Mouse (Mus musculus) liver, embryonic 15.5 days (tissue): ENCODE results near the gene Lif. TPM values are rescaled to one million over a fixed set of nuclear protein-coding genes. Genes with fewer than 3 reads are reported as not detected.

Experiments
- ATAC-seq: fragments of 200-750 bp; cut with Nextera tagmentation; 2 replicates; pipeline ENCODE4 v1.8.0; 2017; ENCODE audit warnings: moderate number of reproducible peaks, mild to moderate bottlenecking, moderate library complexity; ENCODE audit not compliant: insufficient read depth
- H3K27ac ChIP-seq: fragments of 300-500 bp; sonication (generic); replicated peaks from 2 replicates; pipeline ENCODE4 v1.5.1; 2015; ENCODE audit warnings: mild to moderate bottlenecking, inconsistent platforms
- H3K27me3 ChIP-seq: fragments of 300-500 bp; sonication (generic); 2 replicates; pipeline ENCODE4 v1.6.1; 2015; ENCODE audit warnings: mild to moderate bottlenecking, inconsistent platforms
- H3K36me3 ChIP-seq: fragments of 300-500 bp; sonication (generic); replicated peaks from 2 replicates; pipeline ENCODE4 v1.6.1; 2015; ENCODE audit warnings: moderate library complexity, mild to moderate bottlenecking, inconsistent platforms
- H3K4me1 ChIP-seq: fragments of 300-500 bp; sonication (generic); replicated peaks from 2 replicates; pipeline ENCODE4 v1.6.1; 2015; ENCODE audit warnings: inconsistent platforms
- H3K4me2 ChIP-seq: fragments of 300-500 bp; sonication (generic); 2 replicates; pipeline ENCODE4 v1.6.1; 2015; ENCODE audit warnings: moderate library complexity, mild to moderate bottlenecking, inconsistent platforms
- H3K4me3 ChIP-seq: fragments of 300-500 bp; sonication (generic); replicated peaks from 2 replicates; pipeline ENCODE4 v1.5.1; 2015; ENCODE audit warnings: mild to moderate bottlenecking, inconsistent platforms
- H3K9ac ChIP-seq: fragments of 300-500 bp; sonication (generic); 2 replicates; pipeline ENCODE4 v1.6.1; 2015; ENCODE audit warnings: moderate library complexity, mild to moderate bottlenecking, inconsistent platforms
- H3K9me3 ChIP-seq: fragments of 300-500 bp; sonication (generic); replicated peaks from 2 replicates; pipeline ENCODE4 v1.6.1; 2016; ENCODE audit warnings: inconsistent platforms
- WGBS: fragments of 180-500 bp; shearing (Covaris S2); methylation state at CpG from one replicate; pipeline ENCODE4 v1.1.7; 2015; ENCODE audit warnings: mixed read lengths; ENCODE audit not compliant: insufficient replicate concordance; 5-methylcytosine and 5-hydroxymethylcytosine counted together
- polyA plus RNA-seq: library from polyadenylated mRNA; unstranded; fragments of >200 nt; fragmentation: Nextera tagmentation; extraction: Ambion mirVana; gene quantifications from 2 replicates; pipeline ENCODE4 v1.2.1, GENCODE M21; 2015

Lif gene
- polyA plus RNA-seq, 1 experiment from 2014 or later = not detected

GRCm38 (mm10) chr11:4247201-4247959, 10.0 kb upstream of the Lif start:
- H3K4me2 ChIP-seq = no peak overlapping the region
- no peak for ATAC-seq
- H3K4me1 ChIP-seq = peaks cover 31% of the 10 kb centered on the region
- no peak overlapping the region for H3K27ac ChIP-seq
- H3K27me3 ChIP-seq = no peaks in the 10 kb centered on the region
- no peaks in the 10 kb centered on the region for H3K9me3 ChIP-seq
- H3K9ac ChIP-seq = no peak overlapping the region
- no peaks in the 10 kb centered on the region for H3K36me3 ChIP-seq
- no peak overlapping the region for H3K4me3 ChIP-seq
- 69% methylated on average over 14 of the region's 14 CpGs for WGBS

- no peak overlapping the region for H3K4me2 ChIP-seq
- H3K4me1 ChIP-seq = peaks cover 31% of the 10 kb centered on the region
- no peak overlapping the region for H3K27ac ChIP-seq
- no peaks in the 10 kb centered on the region for H3K9me3 ChIP-seq
- WGBS = 78% methylated on average over 3 of the region's 3 CpGs
- no peaks in the 10 kb centered on the region for H3K36me3 ChIP-seq
- H3K27me3 ChIP-seq = no peaks in the 10 kb centered on the region
- H3K4me3 ChIP-seq = no peak overlapping the region
- no peak overlapping the region for H3K9ac ChIP-seq
- ATAC-seq = no peak
These were observed 8.2 kb upstream of the Lif start for GRCm38 (mm10) chr11:4249151-4249550.

DNA sequence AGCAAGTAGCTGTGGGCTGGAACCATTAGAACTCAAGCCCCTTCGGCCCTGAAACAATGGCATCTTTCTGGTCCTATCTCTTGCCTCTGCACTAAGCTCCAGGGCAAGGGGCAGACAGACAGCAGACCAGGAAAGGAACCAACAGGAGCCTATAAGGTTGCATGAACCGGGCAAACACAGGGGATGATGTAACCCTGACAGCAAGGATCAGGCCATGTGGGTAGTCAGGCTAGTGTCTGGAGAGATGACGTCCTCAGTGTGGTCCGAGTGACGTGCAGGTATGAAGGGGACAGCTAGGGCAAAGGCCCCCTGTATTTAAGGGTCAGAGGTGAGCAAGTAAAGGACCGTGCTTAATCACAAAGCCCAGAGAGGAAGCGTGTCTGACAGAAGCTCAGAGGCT, 7.1 kb upstream of the Lif start:
- H3K4me3 ChIP-seq = no peak overlapping the region
- H3K4me2 ChIP-seq = no peak overlapping the region
- H3K27ac ChIP-seq = no peak overlapping the region
- no peaks in the 10 kb centered on the region for H3K27me3 ChIP-seq
- H3K4me1 ChIP-seq = peaks cover 23% of the 10 kb centered on the region
- 48% methylated on average over 7 of the region's 7 CpGs for WGBS
- ATAC-seq = peak; percentile 77
- H3K9me3 ChIP-seq = no peaks in the 10 kb centered on the region
- H3K9ac ChIP-seq = no peak overlapping the region
- no peaks in the 10 kb centered on the region for H3K36me3 ChIP-seq

GRCm38 (mm10) chr11:4251376-4251775, 6.0 kb upstream of the Lif start:
- WGBS = 27% methylated on average over 3 of the region's 3 CpGs
- no peaks in the 10 kb centered on the region for H3K27me3 ChIP-seq
- peak; percentile 19; the same call in 1 of the 2 replicates for ATAC-seq

GRCm38 (mm10) chr11:4252886-4253285, 4.5 kb upstream of the Lif start:
- Histone ChIP-seq H3K9me3 (no peaks in the 10 kb centered on the region), H3K4me2 (no peak overlapping the region), H3K27me3 (no peaks in the 10 kb centered on the region), H3K4me1 (peaks cover 21% of the 10 kb centered on the region), H3K27ac (no peak overlapping the region), H3K4me3 (no peak overlapping the region), H3K36me3 (no peaks in the 10 kb centered on the region), H3K9ac (no peak overlapping the region)
- ATAC-seq = no peak
- WGBS = 43% methylated on average over 2 of the region's 2 CpGs

More at GRCm38 (mm10) chr11:4251376-4251775, 6.0 kb upstream of the Lif start:
- Histone ChIP-seq H3K9ac (no peak overlapping the region), H3K9me3 (no peaks in the 10 kb centered on the region), H3K27ac (no peak overlapping the region), H3K36me3 (no peaks in the 10 kb centered on the region), H3K4me3 (no peak overlapping the region), H3K4me1 (peaks cover 13% of the 10 kb centered on the region), H3K4me2 (no peak overlapping the region)

GRCm38 (mm10) chr11:4257756-4258155, 399 bp downstream of the Lif start:
- WGBS = 61% methylated on average over 5 of the region's 5 CpGs
- no peak overlapping the region for H3K9ac ChIP-seq
- H3K4me2 ChIP-seq = no peak overlapping the region
- H3K36me3 ChIP-seq = no peaks in the 10 kb centered on the region
- peaks cover 35% of the 10 kb centered on the region for H3K4me1 ChIP-seq
- no peaks in the 10 kb centered on the region for H3K9me3 ChIP-seq
- ATAC-seq = no peak
- no peak overlapping the region for H3K4me3 ChIP-seq
- no peak overlapping the region for H3K27ac ChIP-seq
- H3K27me3 ChIP-seq = peaks cover 5% of the 10 kb centered on the region; the same call in 1 of the 2 replicates

GRCm38 (mm10) chr11:4258657-4259082, 1.3 kb downstream of the Lif start:
- peak overlapping the region; percentile 50 for H3K4me2 ChIP-seq
- no peak overlapping the region for H3K4me3 ChIP-seq
- H3K4me1 ChIP-seq = peaks cover 37% of the 10 kb centered on the region
- no peaks in the 10 kb centered on the region for H3K9me3 ChIP-seq
- under 1% methylated on average over 7 of the region's 7 CpGs for whole genome bisulfite sequencing
- no peak overlapping the region for H3K27ac ChIP-seq
- H3K9ac ChIP-seq = no peak overlapping the region
- H3K27me3 ChIP-seq = peaks cover 8% of the 10 kb centered on the region
- ATAC-seq = peak; percentile 60
- H3K36me3 ChIP-seq = no peaks in the 10 kb centered on the region

- peak overlapping the region; percentile 44 for H3K4me2 ChIP-seq
- H3K4me1 ChIP-seq = peaks cover 37% of the 10 kb centered on the region
These were observed 3.3 kb downstream of the Lif start for GRCm38 (mm10) chr11:4260463-4261187.

DNA sequence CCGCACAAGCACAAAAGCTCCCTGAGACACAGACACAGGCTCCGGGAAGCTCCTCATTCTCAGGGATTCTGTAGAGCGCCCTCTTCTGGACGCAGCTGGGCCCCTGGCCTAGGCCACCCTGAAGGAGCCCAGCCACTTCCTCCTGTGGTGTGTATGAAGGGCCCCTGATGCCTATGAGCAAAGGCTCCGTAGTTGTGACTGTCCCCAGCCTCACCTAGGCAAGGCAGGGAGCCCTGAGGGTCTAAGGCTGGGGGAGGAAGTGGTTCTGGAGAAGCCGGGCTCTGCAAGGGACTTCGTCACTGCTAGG, 3.8 kb downstream of the Lif start:
- Histone ChIP-seq H3K27me3 (peaks cover 33% of the 10 kb centered on the region), H3K9ac (no peak overlapping the region), H3K36me3 (no peaks in the 10 kb centered on the region), H3K4me3 (no peak overlapping the region), H3K4me1 (peaks cover 39% of the 10 kb centered on the region), H3K27ac (no peak overlapping the region), H3K4me2 (peak overlapping the region; percentile 44; the same call in 1 of the 2 replicates), H3K9me3 (no peaks in the 10 kb centered on the region)
- ATAC-seq = 0 out of 2 replicates have a peak, but pooled peaks have one; percentile 6
- 26% methylated on average over 7 of the region's 7 CpGs for WGBS

More at GRCm38 (mm10) chr11:4260463-4261187, 3.3 kb downstream of the Lif start:
- Histone ChIP-seq H3K9me3 (no peaks in the 10 kb centered on the region), H3K27ac (no peak overlapping the region), H3K36me3 (no peaks in the 10 kb centered on the region), H3K9ac (no peak overlapping the region), H3K4me3 (no peak overlapping the region), H3K27me3 (peaks cover 28% of the 10 kb centered on the region)
- ATAC-seq = no peak
- WGBS = 13% methylated on average over 14 of the region's 14 CpGs

DNA sequence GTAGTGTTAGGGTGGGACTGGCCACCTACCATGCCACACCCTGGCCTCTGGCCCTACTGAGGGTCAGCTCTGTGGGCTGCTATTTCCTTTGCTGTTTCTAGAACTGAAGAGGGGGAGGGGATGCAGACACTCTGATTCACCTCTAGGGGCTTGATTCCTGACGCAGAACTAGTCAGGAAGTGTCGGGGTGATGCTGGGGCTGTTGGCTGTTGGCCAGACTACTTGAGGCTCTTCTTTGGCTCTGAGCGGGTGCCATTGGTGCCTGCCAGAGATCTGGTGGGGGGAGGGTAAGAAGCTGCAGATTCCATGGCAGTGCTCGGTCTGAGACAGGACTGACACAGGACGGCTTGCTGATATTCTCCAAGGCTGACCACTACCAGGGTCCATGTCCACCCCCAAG, 4.6 kb downstream of the Lif start:
- peaks cover 41% of the 10 kb centered on the region for H3K27me3 ChIP-seq
- peaks cover 40% of the 10 kb centered on the region for H3K4me1 ChIP-seq
- no peak overlapping the region for H3K9ac ChIP-seq
- H3K4me3 ChIP-seq = no peak overlapping the region
- ATAC-seq = no peak
- 39% methylated on average over 5 of the region's 5 CpGs for WGBS
- H3K27ac ChIP-seq = no peak overlapping the region
- H3K36me3 ChIP-seq = no peaks in the 10 kb centered on the region
- no peaks in the 10 kb centered on the region for H3K9me3 ChIP-seq
- no peak overlapping the region for H3K4me2 ChIP-seq

DNA sequence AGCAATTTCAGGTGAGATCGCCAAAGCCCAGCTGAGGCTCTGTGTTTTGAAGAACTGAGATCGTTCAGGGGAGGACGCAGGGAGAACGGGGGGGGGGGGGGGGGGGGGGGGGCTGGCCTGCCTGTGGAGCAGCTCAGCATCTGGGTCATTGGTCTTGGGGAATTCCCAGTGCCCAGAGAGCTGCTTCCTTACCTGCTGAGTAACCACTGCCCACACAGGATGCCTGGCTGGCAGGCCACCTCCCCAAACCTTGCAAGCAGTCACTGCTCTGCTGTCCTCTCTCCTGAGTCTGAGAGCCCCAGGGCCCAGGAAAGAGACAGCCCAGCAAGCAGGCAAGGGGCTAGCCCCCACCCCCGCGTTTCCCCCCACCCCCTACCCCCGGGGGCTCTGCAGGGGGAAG, 5.5 kb downstream of the Lif start:
- peaks cover 36% of the 10 kb centered on the region for H3K4me1 ChIP-seq
- no peak overlapping the region for H3K9ac ChIP-seq
- WGBS = 27% methylated on average over 7 of the region's 7 CpGs
- peaks cover 50% of the 10 kb centered on the region for H3K27me3 ChIP-seq
- H3K36me3 ChIP-seq = no peaks in the 10 kb centered on the region
- H3K27ac ChIP-seq = no peak overlapping the region
- no peak overlapping the region for H3K4me2 ChIP-seq
- no peak overlapping the region for H3K4me3 ChIP-seq
- no peaks in the 10 kb centered on the region for H3K9me3 ChIP-seq
- no peak for ATAC-seq
